Mouse (Mus musculus) heart, embryonic 12.5 days (tissue): ENCODE results near the gene Ric8b. TPM values are rescaled to one million over a fixed set of nuclear protein-coding genes. Genes with fewer than 3 reads are reported as not detected.
A peak's percentile ranks its signal among the peaks of the same experiment; 100 is the strongest.

Experiments used
- ATAC-seq: fragments of 200-750 bp; cut with Nextera tagmentation; 2 replicates; pipeline ENCODE4 v1.8.0; 2017; ENCODE audit warnings: moderate TSS enrichment, moderate library complexity; ENCODE audit not compliant: insufficient number of reproducible peaks, low FRiP score
- H3K27ac ChIP-seq: fragments of 300-500 bp; sonication (generic); 2 replicates; pipeline ENCODE4 v1.5.1; 2016; ENCODE audit warnings: mild to moderate bottlenecking, moderate library complexity; ENCODE audit not compliant: poor library complexity, severe bottlenecking
- H3K27me3 ChIP-seq: fragments of 300-500 bp; sonication (generic); replicated peaks from 2 replicates; pipeline ENCODE4 v1.6.1; 2016; ENCODE audit warnings: mild to moderate bottlenecking, moderate library complexity
- H3K36me3 ChIP-seq: fragments of 300-500 bp; sonication (generic); 2 replicates; pipeline ENCODE4 v1.6.1; 2016; ENCODE audit warnings: mild to moderate bottlenecking, moderate library complexity
- H3K4me1 ChIP-seq: fragments of 300-500 bp; sonication (generic); replicated peaks from 2 replicates; pipeline ENCODE4 v1.6.1; 2016; ENCODE audit warnings: mild to moderate bottlenecking
- H3K4me2 ChIP-seq: fragments of 300-500 bp; sonication (generic); 2 replicates; pipeline ENCODE4 v1.6.1; 2016; ENCODE audit warnings: mild to moderate bottlenecking, moderate library complexity
- H3K4me3 ChIP-seq: fragments of 300-500 bp; sonication (generic); 2 replicates; pipeline ENCODE4 v1.5.1; 2016; ENCODE audit warnings: mild to moderate bottlenecking
- H3K9ac ChIP-seq: fragments of 300-500 bp; sonication (generic); 2 replicates; pipeline ENCODE4 v1.6.1; 2016; ENCODE audit warnings: mild to moderate bottlenecking, moderate library complexity
- H3K9me3 ChIP-seq: fragments of 300-500 bp; sonication (generic); replicated peaks from 2 replicates; pipeline ENCODE4 v1.6.1; 2016; ENCODE audit warnings: mild to moderate bottlenecking, moderate library complexity
- WGBS: fragments of 180-500 bp; shearing (Covaris S2); methylation state at CpG from one replicate; pipeline ENCODE4 v1.1.7; 2016; 5-methylcytosine and 5-hydroxymethylcytosine counted together
- polyA plus RNA-seq: library from polyadenylated mRNA; unstranded; fragments of >200 nt; fragmentation: Nextera tagmentation; extraction: Ambion mirVana; gene quantifications from 2 replicates; pipeline ENCODE4 v1.2.1, GENCODE M21; 2016

Gene Ric8b
- polyA plus RNA-seq, 1 experiment from 2014 or later, result 20.7 TPM

DNA sequence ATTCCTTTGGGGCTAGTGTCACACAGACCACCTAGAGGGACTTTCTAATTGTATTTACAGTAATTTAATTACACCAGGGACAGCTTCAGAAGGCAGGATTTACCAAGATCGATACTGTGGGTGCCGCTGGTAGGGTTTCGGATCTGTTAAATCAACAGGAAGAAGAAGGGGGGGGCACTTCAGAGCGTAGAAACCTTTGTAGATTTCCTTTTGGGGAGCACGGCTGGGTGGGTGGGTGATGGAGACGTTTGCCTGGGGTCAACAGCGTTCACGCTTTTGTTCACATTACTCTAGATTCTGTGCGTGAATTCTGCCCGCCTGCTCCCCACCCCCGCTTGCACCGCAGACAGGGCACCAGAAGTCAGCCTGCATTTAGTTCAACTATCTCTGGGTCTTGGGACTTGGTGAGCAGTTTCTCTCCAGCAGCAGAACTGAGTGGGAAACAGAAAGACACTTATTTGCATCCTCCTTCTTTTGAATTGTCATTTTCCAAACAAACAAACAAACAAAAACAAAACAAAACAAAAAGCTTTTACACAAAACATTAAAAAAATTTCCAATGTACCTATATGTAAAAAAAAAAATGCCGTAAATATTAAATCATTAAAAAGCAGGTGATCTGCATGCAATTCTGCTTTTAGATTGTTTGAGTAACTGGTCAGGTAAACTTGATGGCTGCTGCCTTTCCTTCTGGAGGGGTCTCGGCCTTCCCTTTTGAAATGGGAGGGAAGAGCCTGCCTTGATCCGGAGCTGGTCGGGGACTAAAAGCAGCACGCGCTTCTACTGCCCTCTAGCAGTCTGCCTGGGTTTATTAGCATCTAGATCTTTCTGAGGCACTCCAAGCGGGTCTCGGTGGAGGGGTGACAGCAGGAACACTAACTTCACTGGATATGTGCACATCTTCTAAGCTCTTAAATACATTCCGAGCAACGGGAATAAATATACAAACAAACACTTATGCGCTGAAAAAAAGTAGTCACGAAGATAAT lies 127.6 kb downstream of the Ric8b start:
- WGBS, result 6% methylated on average over 24 of the region's 24 CpGs
- Histone ChIP-seq H3K4me3 (peak overlapping the region; percentile 47), H3K4me1 (0 out of 2 replicates have a peak, but pooled peaks cover 9% of the 10 kb centered on the region), H3K9ac (peak overlapping the region; percentile 34), H3K4me2 (peak overlapping the region; percentile 74), H3K27ac (peak overlapping the region; percentile 66), H3K9me3 (no peaks in the 10 kb centered on the region), H3K36me3 (no peaks in the 10 kb centered on the region), H3K27me3 (no peaks in the 10 kb centered on the region)
- peak; percentile 15; the same call in 1 of the 2 replicates for ATAC-seq

DNA sequence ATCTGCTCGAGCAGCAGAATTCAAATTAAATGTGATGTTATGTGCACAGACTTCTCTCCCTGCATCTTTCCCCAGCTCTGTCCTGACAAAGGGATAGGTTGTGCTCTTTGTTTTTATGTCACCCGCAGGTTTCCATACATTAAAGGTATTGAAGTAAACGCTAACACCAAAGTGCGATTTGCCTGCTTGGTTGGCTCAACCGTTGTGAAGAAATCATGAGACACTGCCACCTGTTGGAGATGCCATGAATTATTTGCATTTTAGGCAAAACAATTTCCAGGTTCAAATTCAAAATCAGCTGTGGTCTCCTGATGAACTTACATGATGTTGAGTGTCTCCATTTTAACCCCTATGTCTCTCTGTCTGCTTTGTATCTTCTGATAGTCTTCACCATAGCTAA lies 129.2 kb downstream of the Ric8b start:
- WGBS, result 39% methylated on average over 5 of the region's 5 CpGs
- H3K36me3 ChIP-seq, result no peaks in the 10 kb centered on the region
- no peak overlapping the region for H3K4me3 ChIP-seq
- no peak overlapping the region for H3K27ac ChIP-seq
- H3K9me3 ChIP-seq, result no peaks in the 10 kb centered on the region
- no peak overlapping the region for H3K4me2 ChIP-seq
- no peak overlapping the region for H3K9ac ChIP-seq
- 0 out of 2 replicates have a peak, but pooled peaks cover 9% of the 10 kb centered on the region for H3K4me1 ChIP-seq
- H3K27me3 ChIP-seq, result no peaks in the 10 kb centered on the region
- no peak for ATAC-seq

DNA sequence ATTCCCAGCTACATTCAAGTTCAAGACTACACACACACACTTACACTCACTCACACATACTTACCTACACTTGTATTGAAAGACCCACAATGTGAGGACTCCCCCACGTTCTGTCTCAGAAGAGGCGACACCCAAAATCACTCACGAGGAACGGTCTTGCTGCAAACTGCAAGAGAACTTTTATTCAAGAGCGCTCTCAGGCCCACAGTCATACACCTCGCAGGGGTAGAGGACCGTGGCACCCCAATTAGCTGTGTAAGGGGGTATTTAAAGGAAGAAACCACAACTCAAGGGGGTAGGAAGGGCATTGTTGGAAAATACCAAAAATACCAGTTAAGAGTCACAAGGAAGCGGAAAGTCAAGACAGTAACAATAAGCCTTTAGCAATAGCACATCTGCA lies 130.6 kb downstream of the Ric8b start:
- WGBS, result 93% methylated on average over 8 of the region's 8 CpGs

DNA sequence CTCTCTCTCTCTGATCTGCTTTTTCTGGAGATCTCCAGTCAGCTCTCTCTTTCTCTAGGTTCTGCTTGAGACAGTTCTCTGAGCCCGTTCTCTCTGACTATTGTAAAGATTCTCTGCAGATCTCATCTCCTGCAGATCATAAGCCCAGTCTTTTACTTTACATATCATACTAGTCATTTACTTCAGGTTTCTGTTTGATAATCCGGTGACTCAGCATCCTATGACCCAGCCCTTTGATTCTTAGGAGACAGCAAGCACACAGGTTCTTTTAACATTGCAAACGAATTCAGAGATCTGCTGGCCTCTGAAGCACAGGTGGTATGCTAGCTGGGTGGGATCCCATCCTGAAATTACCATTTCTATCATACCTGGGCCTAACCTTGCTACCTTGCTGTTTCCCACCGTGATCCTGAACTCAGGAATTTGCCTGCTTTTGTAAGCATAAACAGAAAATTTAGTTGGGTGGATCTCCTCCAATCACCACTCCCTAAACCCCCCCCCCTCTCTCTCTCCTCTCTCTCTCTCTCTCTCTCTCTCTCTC lies 133.3 kb downstream of the Ric8b start:
- Histone ChIP-seq H3K27me3 (no peaks in the 10 kb centered on the region), H3K4me2 (no peak overlapping the region), H3K4me1 (no peaks in the 10 kb centered on the region), H3K9ac (no peak overlapping the region), H3K27ac (no peak overlapping the region), H3K36me3 (no peaks in the 10 kb centered on the region), H3K9me3 (peaks cover 4% of the 10 kb centered on the region; the same call in 1 of the 2 replicates), H3K4me3 (no peak overlapping the region)
- 48% methylated on average over 4 of the region's 4 CpGs for WGBS
- no peak for ATAC-seq

More for the DNA sequence above, 130.6 kb downstream of the Ric8b start:
- Histone ChIP-seq H3K9me3 (no peaks in the 10 kb centered on the region), H3K4me3 (no peak overlapping the region), H3K36me3 (no peaks in the 10 kb centered on the region), H3K4me2 (no peak overlapping the region), H3K27me3 (no peaks in the 10 kb centered on the region), H3K9ac (no peak overlapping the region), H3K4me1 (0 out of 2 replicates have a peak, but pooled peaks cover 9% of the 10 kb centered on the region), H3K27ac (no peak overlapping the region)
- ATAC-seq, result no peak

DNA sequence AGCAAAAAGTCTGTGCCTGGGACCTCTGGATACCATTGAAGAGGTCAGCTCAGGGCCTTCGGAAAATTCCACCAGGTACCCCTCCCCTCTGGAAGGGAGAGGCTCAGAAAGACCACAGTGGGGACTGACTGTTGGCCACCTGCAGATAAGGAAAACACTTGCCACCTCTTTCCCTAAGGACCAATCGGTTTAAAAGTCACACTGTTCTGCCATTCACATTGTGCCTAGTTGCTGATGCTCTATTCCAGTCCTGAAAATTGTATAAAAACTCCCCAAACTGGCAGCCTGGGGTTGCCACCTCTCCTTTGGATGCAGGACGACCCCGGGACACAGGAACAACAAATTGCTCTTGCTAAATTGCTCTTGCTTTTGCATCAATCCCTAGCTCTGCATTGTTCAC lies 135.0 kb downstream of the Ric8b start:
- ATAC-seq, result no peak
- Histone ChIP-seq H3K36me3 (no peaks in the 10 kb centered on the region), H3K27me3 (no peaks in the 10 kb centered on the region), H3K4me3 (no peak overlapping the region), H3K27ac (no peak overlapping the region), H3K9me3 (peaks cover 4% of the 10 kb centered on the region; the same call in 1 of the 2 replicates), H3K9ac (no peak overlapping the region), H3K4me2 (no peak overlapping the region), H3K4me1 (no peaks in the 10 kb centered on the region)
- 29% methylated on average over 4 of the region's 4 CpGs for whole genome bisulfite sequencing

DNA sequence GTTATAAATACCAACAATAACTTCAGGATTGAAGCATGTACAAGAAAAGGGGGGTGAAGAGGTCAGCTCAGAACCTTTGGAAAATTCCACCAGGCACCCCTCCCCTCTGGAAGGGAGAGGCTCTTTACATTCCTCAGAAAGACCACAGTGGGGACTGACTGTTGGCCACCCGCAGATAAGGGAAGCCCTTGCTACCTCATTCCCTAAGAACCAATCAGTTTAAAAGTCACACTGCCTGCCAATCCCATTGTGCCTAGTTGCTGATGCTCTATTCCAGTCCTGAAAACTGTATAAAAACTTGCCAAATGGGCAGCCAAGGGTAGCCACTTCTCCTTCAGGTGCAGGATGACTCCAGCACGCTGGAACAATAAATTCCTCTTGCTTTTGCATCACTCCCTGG lies 137.5 kb downstream of the Ric8b start:
- no peak overlapping the region for H3K4me2 ChIP-seq
- H3K9me3 ChIP-seq, result peaks cover 4% of the 10 kb centered on the region; the same call in 1 of the 2 replicates
- no peaks in the 10 kb centered on the region for H3K36me3 ChIP-seq
- no peak for ATAC-seq
- H3K27ac ChIP-seq, result no peak overlapping the region
- 72% methylated on average over 2 of the region's 2 CpGs for WGBS
- no peaks in the 10 kb centered on the region for H3K27me3 ChIP-seq
- no peak overlapping the region for H3K4me3 ChIP-seq
- no peak overlapping the region for H3K9ac ChIP-seq
- H3K4me1 ChIP-seq, result no peaks in the 10 kb centered on the region

Other genes with a start within 250 kb of the Ric8b start
- gene Rfx4, start 161.6 kb upstream of the Ric8b start, polyA plus RNA-seq, result 0.19 and 0.42 TPM in 2 replicates
- gene Fhl4, start 184.9 kb downstream of the Ric8b start, polyA plus RNA-seq, result 1.3 and 1.8 TPM in 2 replicates
- 64.4 and 65.6 TPM in 2 replicates for gene Tmem263, start 185.0 kb downstream of the Ric8b start, polyA plus RNA-seq
- 13.0 and 14.3 TPM in 2 replicates for gene Mterf2, start 210.4 kb downstream of the Ric8b start, polyA plus RNA-seq